Mouse (Mus musculus) kidney, embryonic 14.5 days (tissue): ENCODE results near the gene Rbm38. TPM values are rescaled to one million over a fixed set of nuclear protein-coding genes. Genes with fewer than 3 reads are reported as not detected.

Experiments
- ATAC-seq: fragments of 200-750 bp; cut with Nextera tagmentation; 2 replicates; pipeline ENCODE4 v1.8.0; 2017; ENCODE audit warnings: moderate number of reproducible peaks, mild to moderate bottlenecking, moderate TSS enrichment, moderate library complexity; ENCODE audit not compliant: low FRiP score, low TSS enrichment
- H3K27ac ChIP-seq: fragments of 300-500 bp; sonication (generic); 2 replicates; pipeline ENCODE4 v1.5.1; 2014; ENCODE audit warnings: low read depth, mild to moderate bottlenecking, low read length, moderate library complexity, mixed read lengths
- H3K27me3 ChIP-seq: fragments of 300-500 bp; sonication (generic); 2 replicates; pipeline ENCODE4 v1.6.1; 2014; ENCODE audit warnings: mild to moderate bottlenecking, low read length; ENCODE audit not compliant: control insufficient read depth, insufficient read depth
- H3K36me3 ChIP-seq: fragments of 300-500 bp; sonication (generic); 2 replicates; pipeline ENCODE4 v1.6.1; 2014; ENCODE audit warnings: low read length, mixed read lengths; ENCODE audit not compliant: control insufficient read depth, insufficient read depth
- H3K4me1 ChIP-seq: fragments of 300-500 bp; sonication (generic); 2 replicates; pipeline ENCODE4 v1.6.1; 2014; ENCODE audit warnings: low read length, mixed read lengths; ENCODE audit not compliant: control insufficient read depth, insufficient read depth
- H3K4me2 ChIP-seq: fragments of 300-500 bp; sonication (generic); replicated peaks from 2 replicates; pipeline ENCODE4 v1.6.1; 2014; ENCODE audit warnings: low read depth, mild to moderate bottlenecking, low read length
- H3K4me3 ChIP-seq: fragments of 300-500 bp; sonication (generic); 2 replicates; pipeline ENCODE4 v1.5.1; 2014; ENCODE audit warnings: mild to moderate bottlenecking, low read length
- H3K9ac ChIP-seq: fragments of 300-500 bp; sonication (generic); 2 replicates; pipeline ENCODE4 v1.6.1; 2014; ENCODE audit warnings: low read depth, mild to moderate bottlenecking, low read length, moderate library complexity
- H3K9me3 ChIP-seq: fragments of 300-500 bp; sonication (generic); 2 replicates; pipeline ENCODE4 v1.6.1; 2016; ENCODE audit warnings: low read length; ENCODE audit not compliant: control insufficient read depth
- WGBS: fragments of 180-500 bp; shearing (Covaris S2); extraction: QIAGEN DNeasy Blood & Tissue Kit; methylation state at CpG from one replicate; pipeline ENCODE4 v1.1.7; 2014; 5-methylcytosine and 5-hydroxymethylcytosine counted together
- polyA plus RNA-seq: library from polyadenylated mRNA; unstranded; fragments of >200 nt; fragmentation: Nextera tagmentation; extraction: Ambion mirVana; gene quantifications from 2 replicates; pipeline ENCODE4 v1.2.1, GENCODE M21; 2014

Gene Rbm38
- polyA plus RNA-seq, 1 experiment from 2014 or later = 42.6 TPM

DNA sequence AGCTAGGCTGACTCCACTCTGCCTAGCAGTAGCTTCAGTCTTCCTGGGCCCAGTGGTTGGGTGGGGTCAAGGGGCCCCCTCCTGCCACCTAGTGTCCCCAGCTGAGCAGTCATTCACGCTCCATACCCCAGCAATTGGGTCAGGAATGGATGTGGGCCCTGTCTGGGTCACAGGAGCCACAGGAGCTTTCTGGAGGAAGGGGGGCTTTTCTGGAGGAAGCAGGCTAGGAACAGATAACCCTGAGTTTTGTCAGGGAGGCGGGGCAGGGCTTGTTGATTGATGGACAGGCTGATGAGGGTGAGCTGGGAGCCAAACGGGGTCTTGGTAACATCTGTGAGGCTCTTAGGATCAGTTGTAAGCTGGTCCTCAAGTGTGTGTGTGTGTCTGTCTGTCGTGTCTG is 16.3 kb downstream of the Rbm38 start:
- Histone ChIP-seq H3K4me3 (no peak overlapping the region), H3K9me3 (no peaks in the 10 kb centered on the region), H3K36me3 (peaks cover 30% of the 10 kb centered on the region), H3K27me3 (no peaks in the 10 kb centered on the region), H3K9ac (no peak overlapping the region), H3K27ac (no peak overlapping the region), H3K4me1 (no peaks in the 10 kb centered on the region), H3K4me2 (no peak overlapping the region)
- ATAC-seq = no peak
- 49% methylated on average over 4 of the region's 4 CpGs for WGBS

DNA sequence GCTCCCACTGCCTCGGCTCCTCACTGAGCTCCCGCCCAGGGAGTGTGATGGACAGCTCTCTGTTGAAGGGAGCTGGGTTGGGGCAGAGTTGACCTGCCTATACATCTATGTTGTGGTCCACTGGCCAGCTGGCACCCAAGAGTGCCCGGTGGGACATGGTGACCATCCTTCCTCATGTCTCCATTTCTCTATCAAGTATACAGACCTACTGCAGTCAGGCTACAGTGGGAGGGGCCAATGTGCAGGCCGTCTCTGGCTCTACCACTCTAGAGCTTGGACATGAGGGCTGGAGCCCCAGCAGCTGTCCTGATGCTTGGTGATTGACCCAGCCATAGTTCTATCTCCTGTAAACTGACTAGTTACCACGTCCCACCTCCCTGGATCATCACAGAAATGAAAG is 17.0 kb downstream of the Rbm38 start:
- 88% methylated on average over 5 of the region's 5 CpGs for WGBS
- Histone ChIP-seq H3K4me1 (no peaks in the 10 kb centered on the region), H3K9me3 (no peaks in the 10 kb centered on the region), H3K9ac (no peak overlapping the region), H3K27ac (no peak overlapping the region), H3K4me3 (no peak overlapping the region), H3K27me3 (no peaks in the 10 kb centered on the region), H3K4me2 (no peak overlapping the region), H3K36me3 (peaks cover 22% of the 10 kb centered on the region)
- no peak for ATAC-seq

DNA sequence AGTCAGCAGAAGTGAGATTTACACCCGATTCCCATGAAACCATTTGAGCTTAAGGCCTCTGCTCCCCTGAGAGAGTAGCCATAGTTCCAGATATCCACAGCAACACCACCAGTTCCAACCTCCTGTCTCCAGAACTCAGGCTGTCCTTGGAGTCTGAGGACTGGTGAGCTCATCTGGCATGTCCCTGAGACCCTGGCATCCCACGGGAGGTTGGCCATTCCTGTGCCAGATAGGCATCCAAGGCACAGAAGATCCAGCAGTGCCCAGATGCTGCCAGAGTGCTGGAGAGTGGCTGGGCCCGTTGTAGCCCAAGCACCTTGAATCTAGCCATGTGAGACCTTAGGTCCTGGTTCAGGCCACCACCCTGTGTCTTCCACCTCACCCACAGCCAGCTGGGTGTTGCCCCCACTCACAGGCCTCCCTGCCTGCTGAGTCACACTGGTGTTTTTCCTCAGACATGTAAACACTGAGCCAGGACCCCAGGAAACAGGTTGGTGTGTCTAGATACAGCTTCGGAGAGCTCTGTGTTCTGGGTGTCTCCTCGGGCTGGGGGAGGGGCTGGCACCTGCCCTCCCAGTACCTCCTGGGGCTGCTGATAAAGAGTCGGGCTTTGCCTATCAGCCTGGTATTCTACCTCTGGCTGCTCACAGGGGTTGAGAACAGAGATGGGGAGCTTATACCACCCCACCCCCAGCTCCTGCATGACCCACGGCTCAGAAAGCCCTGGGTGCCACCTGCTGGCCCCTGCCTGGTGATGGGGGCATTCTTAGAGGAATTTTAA is 17.7 kb downstream of the Rbm38 start:
- Histone ChIP-seq H3K9me3 (no peaks in the 10 kb centered on the region), H3K27ac (no peak overlapping the region), H3K4me3 (no peak overlapping the region), H3K4me1 (peaks cover 6% of the 10 kb centered on the region; the same call in 1 of the 2 replicates), H3K4me2 (no peak overlapping the region), H3K27me3 (no peaks in the 10 kb centered on the region), H3K36me3 (peaks cover 22% of the 10 kb centered on the region), H3K9ac (no peak overlapping the region)
- no peak for ATAC-seq
- 78% methylated on average over 7 of the region's 7 CpGs for WGBS

DNA sequence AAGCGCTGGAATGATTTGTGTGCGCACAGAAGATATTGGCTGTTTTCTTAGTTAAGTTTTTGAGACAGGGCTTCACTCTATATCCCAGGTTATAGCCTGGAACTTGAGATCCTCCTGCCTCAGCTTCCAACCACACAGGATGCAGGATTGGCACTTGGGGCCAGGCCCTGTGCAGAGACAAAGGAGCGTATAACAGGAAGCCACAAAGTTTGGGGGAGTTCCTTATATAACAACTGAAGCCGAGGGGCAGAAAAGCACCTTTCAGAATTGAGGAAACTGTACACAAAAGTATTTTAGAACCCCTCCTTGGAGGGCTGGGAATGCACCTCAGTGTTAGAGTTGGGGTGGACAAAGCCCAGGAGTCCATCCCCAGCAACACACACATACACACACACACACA is 18.7 kb downstream of the Rbm38 start:
- ATAC-seq = no peak
- Histone ChIP-seq H3K36me3 (peaks cover 14% of the 10 kb centered on the region), H3K27me3 (no peaks in the 10 kb centered on the region), H3K4me3 (no peak overlapping the region), H3K9me3 (no peaks in the 10 kb centered on the region), H3K4me2 (no peak overlapping the region), H3K4me1 (peaks cover 6% of the 10 kb centered on the region; the same call in 1 of the 2 replicates), H3K27ac (no peak overlapping the region), H3K9ac (no peak overlapping the region)
- 89% methylated on average over 4 of the region's 4 CpGs for WGBS

DNA sequence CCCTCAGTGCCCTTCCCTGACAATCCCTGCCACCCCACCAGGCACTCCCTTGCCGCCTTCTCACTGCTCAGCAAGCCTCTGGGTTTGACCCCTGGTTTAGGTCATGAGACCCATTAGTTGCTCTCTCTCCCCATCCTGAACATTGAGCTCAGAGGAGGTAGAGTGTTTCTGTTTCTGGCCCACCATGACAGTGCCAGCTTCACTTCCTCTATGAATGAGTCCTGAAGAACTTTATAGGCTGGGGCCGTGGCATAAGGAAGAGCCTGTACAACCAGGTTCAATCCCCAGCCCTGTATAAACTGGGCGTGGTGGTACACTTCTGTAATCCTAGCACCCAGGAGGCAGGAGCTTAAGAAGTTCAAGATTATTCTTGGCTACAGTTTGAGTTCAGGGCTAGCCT is 20.5 kb downstream of the Rbm38 start:
- H3K27me3 ChIP-seq = no peaks in the 10 kb centered on the region
- H3K4me1 ChIP-seq = peaks cover 6% of the 10 kb centered on the region; the same call in 1 of the 2 replicates
- H3K4me2 ChIP-seq = no peak overlapping the region

DNA sequence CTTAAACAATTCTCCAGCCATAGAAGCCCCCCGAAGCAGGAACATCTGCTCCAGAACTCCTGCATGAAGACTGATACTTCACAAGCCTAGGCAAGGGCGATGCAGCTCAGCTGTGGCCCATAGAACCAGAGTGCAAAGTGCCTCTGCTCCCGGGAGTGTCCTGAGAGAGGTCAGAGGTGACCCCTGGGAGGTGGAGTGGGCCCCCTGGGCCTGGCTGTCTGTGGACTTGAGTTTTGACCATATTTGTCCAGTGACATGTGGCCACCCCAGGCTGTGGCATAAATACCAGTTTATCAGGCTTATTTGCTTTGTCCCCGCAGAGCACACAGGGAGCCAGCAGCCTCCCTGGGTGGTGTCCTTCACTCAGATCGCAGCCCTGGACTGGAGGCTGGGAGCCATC is 20.9 kb downstream of the Rbm38 start:
- H3K4me1 ChIP-seq = peaks cover 9% of the 10 kb centered on the region
- H3K27ac ChIP-seq = no peak overlapping the region
- no peak for ATAC-seq
- no peak overlapping the region for H3K4me2 ChIP-seq
- H3K27me3 ChIP-seq = no peaks in the 10 kb centered on the region
- no peak overlapping the region for H3K4me3 ChIP-seq
- no peak overlapping the region for H3K9ac ChIP-seq
- H3K36me3 ChIP-seq = no peaks in the 10 kb centered on the region
- 50% methylated on average over 5 of the region's 5 CpGs for WGBS
- no peaks in the 10 kb centered on the region for H3K9me3 ChIP-seq

More for the DNA sequence above, 20.5 kb downstream of the Rbm38 start:
- 89% methylated on average over 3 of the region's 3 CpGs for WGBS
- H3K36me3 ChIP-seq = no peaks in the 10 kb centered on the region
- no peak overlapping the region for H3K4me3 ChIP-seq
- no peak overlapping the region for H3K27ac ChIP-seq
- no peak for ATAC-seq
- H3K9ac ChIP-seq = no peak overlapping the region
- H3K9me3 ChIP-seq = no peaks in the 10 kb centered on the region

DNA sequence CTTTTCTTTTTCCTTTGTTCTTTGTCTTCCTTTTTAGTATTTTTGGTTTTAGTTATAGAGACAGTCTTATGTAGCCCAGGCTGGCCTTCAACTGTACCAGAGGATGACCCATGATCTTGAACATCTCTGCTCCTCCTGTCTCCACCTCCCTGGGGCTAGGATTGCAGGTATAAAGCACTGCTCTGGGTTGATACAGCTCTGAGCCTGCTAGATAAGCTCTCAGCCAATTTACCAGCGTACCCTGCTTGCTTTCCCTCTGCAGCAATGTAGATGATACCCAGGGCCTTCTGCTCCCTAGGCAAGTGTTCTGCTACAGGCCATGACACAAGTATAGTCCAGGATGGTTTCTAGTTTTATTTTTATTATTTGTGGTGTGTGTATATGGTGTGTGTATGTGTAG is 21.6 kb downstream of the Rbm38 start:
- Histone ChIP-seq H3K4me1 (peaks cover 15% of the 10 kb centered on the region), H3K27me3 (no peaks in the 10 kb centered on the region), H3K36me3 (no peaks in the 10 kb centered on the region), H3K4me2 (no peak overlapping the region), H3K4me3 (no peak overlapping the region), H3K9me3 (no peaks in the 10 kb centered on the region), H3K27ac (no peak overlapping the region), H3K9ac (no peak overlapping the region)
- ATAC-seq = no peak
- WGBS = 79% methylated on average over 1 of the region's 1 CpGs

DNA sequence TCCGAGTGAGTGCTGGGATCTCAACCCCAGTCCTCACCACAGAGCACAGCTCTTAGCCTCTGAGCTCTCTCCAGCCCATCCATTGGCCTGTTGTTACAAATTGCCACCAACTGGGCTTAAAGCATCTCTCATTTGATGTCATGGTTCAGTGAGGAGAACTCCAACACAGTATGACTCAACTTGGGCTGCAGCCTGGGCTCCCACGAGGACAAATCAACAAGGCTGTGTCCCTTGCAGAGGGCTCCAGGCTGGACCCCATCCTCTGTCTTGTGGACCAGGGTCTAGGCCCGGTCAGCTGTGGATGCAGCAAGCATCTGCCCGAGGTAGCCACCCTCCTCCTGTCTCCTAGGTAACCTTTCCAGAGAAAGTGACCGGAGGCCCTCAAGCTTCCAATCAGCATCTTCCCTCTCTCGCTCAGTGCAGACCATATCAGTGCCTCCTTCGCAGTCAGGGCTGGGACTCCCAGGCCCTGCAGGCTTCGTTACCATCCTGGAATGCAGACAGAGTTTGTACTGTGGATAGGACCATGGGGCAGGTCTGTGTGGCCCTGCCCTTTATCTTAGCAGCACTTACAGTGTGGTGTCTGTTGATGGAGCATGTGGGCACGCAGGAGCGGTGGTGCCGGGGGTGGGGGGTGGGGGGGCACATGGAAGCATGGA is 22.3 kb downstream of the Rbm38 start:
- ATAC-seq = peak; percentile 78

DNA sequence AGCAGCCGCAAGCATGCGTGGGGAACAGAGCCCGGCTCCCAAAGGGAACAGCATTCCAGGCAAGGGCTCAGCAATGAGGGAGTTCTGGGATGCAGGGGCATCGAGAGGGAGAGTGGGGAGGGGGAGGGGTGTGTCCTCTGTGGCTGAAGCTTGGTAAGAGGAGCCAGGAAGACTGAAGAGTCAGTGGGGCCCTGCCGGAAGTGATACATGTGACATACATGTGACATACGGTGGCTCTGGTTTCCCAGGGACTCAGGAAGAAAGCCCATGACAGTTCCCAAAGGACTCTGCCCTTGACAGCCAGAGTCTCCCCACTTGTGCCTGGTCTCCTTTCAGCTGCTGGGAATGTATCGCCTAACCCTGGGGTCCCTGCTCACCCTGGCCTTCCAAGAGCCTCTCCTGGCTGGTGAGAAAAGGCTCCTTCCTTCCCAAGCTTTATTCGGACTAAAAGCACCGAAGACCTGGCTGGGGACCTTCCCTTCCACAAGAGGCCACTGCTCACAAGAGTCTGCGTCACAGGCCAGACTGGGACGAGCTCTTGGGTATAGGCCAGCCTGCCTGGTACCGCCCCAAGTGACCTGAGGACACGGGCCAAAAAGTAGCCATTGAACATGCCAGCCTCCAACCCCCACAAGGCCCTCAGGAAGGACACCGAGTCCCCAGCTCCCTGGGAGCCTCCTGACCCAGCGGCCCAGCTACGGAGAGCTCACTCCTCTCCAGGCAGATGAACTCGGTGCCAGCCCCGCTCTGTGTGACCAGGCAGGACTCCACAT is 24.1 kb downstream of the Rbm38 start:
- Histone ChIP-seq H3K4me1 (peaks cover 26% of the 10 kb centered on the region), H3K9ac (no peak overlapping the region), H3K4me3 (no peak overlapping the region), H3K4me2 (no peak overlapping the region), H3K27ac (no peak overlapping the region), H3K9me3 (no peaks in the 10 kb centered on the region), H3K36me3 (no peaks in the 10 kb centered on the region), H3K27me3 (no peaks in the 10 kb centered on the region)
- WGBS = 78% methylated on average over 18 of the region's 18 CpGs
- ATAC-seq = no peak

More for the DNA sequence above, 22.3 kb downstream of the Rbm38 start:
- no peaks in the 10 kb centered on the region for H3K9me3 ChIP-seq
- H3K27me3 ChIP-seq = no peaks in the 10 kb centered on the region
- H3K4me1 ChIP-seq = peaks cover 21% of the 10 kb centered on the region
- H3K27ac ChIP-seq = no peak overlapping the region
- H3K9ac ChIP-seq = no peak overlapping the region
- no peaks in the 10 kb centered on the region for H3K36me3 ChIP-seq
- no peak overlapping the region for H3K4me2 ChIP-seq
- H3K4me3 ChIP-seq = no peak overlapping the region
- 59% methylated on average over 11 of the region's 11 CpGs for WGBS
